Mouse (Mus musculus) intestine, embryonic 14.5 days (tissue): ENCODE data around the gene Prrt4. TPM values are rescaled to one million over a fixed set of nuclear protein-coding genes. Genes with fewer than 3 reads are reported as not detected.

Experiments
- ATAC-seq: fragments of 200-750 bp; cut with Nextera tagmentation; replicated peaks from 2 replicates; pipeline ENCODE4 v1.8.0; 2017; ENCODE audit warnings: low read depth, moderate number of reproducible peaks, moderate TSS enrichment, moderate library complexity; ENCODE audit not compliant: low FRiP score, low TSS enrichment
- DNase-seq: peaks from one replicate; pipeline ENCODE4 v3.0.0-alpha.2; 2018; ENCODE audit warnings: low spot score
- H3K27ac ChIP-seq: fragments of 300-500 bp; sonication (generic); 2 replicates; pipeline ENCODE4 v1.5.1; 2014; ENCODE audit warnings: low read depth, mild to moderate bottlenecking, control low read depth
- H3K27me3 ChIP-seq: fragments of 300-500 bp; sonication (generic); replicated peaks from 2 replicates; pipeline ENCODE4 v1.6.1; 2014; ENCODE audit warnings: low read length, control low read depth; ENCODE audit not compliant: control insufficient read depth, insufficient read depth
- H3K36me3 ChIP-seq: fragments of 300-500 bp; sonication (generic); 2 replicates; pipeline ENCODE4 v1.6.1; 2014; ENCODE audit warnings: low read length, control low read depth; ENCODE audit not compliant: control insufficient read depth, insufficient read depth
- H3K4me1 ChIP-seq: fragments of 300-500 bp; sonication (generic); replicated peaks from 2 replicates; pipeline ENCODE4 v1.6.1; 2014; ENCODE audit warnings: low read length, control low read depth, mixed read lengths; ENCODE audit not compliant: control insufficient read depth, insufficient read depth
- H3K4me2 ChIP-seq: fragments of 300-500 bp; sonication (generic); 2 replicates; pipeline ENCODE4 v1.6.1; 2014; ENCODE audit warnings: low read length
- H3K4me3 ChIP-seq: fragments of 300-500 bp; sonication (generic); 2 replicates; pipeline ENCODE4 v1.5.1; 2014; ENCODE audit warnings: low read depth, low read length, control low read depth, mixed read lengths
- H3K9ac ChIP-seq: fragments of 300-500 bp; sonication (generic); 2 replicates; pipeline ENCODE4 v1.6.1; 2014; ENCODE audit warnings: mild to moderate bottlenecking, low read length
- H3K9me3 ChIP-seq: fragments of 300-500 bp; sonication (generic); 2 replicates; pipeline ENCODE4 v1.6.1; 2016; ENCODE audit warnings: low read length, control low read depth; ENCODE audit not compliant: control insufficient read depth
- WGBS: fragments of 180-500 bp; shearing (Covaris S2); extraction: QIAGEN DNeasy Blood & Tissue Kit; methylation state at CpG from one replicate; pipeline ENCODE4 v1.1.7; 2014; 5-methylcytosine and 5-hydroxymethylcytosine counted together
- polyA plus RNA-seq: library from polyadenylated mRNA; unstranded; fragments of >200 nt; fragmentation: Nextera tagmentation; extraction: Ambion mirVana; gene quantifications from 2 replicates; pipeline ENCODE4 v1.2.1, GENCODE M21; 2014

The Prrt4 gene
- polyA plus RNA-seq, 1 experiment from 2014 or later = 0.78 TPM

DNA sequence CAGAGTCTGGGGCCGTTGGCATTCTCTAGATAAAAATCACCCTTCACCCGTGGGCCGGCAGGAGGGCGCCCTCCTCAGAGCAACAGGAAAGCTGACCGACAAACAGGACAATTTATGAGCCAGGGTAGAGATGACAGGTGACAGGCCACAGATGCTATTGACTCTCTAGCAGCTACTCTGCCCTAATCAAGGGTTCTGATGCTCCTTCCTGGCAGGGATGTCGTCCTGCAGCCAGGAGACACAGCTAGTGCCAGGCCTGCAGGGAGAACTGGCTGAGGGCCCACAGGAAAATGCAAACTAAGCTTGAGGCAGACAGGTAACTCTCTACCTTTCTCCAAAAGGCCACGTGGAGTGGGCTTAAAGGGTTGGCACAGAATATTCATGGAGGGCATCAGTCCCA is 31.8 kb upstream of the Prrt4 start:
- H3K4me1 ChIP-seq = peaks cover 28% of the 10 kb centered on the region
- H3K36me3 ChIP-seq = peaks cover 10% of the 10 kb centered on the region
- no peaks in the 10 kb centered on the region for H3K9me3 ChIP-seq
- DNase-seq = no peak
- peak overlapping the region; percentile 64; the same call in 1 of the 2 replicates for H3K27ac ChIP-seq
- H3K27me3 ChIP-seq = peaks cover 15% of the 10 kb centered on the region
- H3K9ac ChIP-seq = peak overlapping the region; percentile 66
- H3K4me3 ChIP-seq = peak overlapping the region; percentile 67
- no peak for ATAC-seq
- H3K4me2 ChIP-seq = peak overlapping the region; percentile 75
- WGBS = 19% methylated on average over 7 of the region's 7 CpGs

DNA sequence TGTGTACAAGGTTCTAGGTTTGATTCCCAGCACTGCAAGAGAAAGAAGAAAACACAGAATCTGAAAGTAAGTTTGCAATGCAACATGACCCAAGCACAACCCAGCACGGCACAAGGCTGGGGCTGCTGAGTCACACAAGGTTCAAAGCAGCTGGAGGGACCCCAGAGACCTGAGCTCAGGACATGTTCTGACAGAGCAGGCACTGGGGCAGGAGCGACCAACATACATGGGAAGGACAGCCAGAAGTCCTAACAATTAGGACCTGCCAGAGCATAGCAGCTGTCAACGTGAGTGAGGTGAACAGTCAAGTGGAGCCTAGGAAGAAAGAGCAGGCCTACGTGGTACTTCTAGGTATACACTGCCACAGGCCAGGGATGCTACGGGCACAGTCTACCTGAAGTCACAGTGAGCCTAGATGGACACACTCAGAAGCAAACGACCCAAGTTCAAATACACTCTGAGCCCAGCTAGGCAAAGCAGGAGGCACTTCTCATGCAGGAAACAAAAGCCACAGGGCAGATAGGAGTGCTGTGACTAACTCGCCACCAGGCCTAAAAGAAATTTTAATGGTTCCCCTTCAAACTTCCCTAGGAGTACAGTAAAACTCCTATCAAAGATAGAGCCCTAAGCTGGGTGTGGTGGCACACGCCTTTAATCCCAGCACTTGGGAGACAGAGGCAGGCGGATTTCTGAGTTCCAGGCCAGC is 31.0 kb upstream of the Prrt4 start:
- Histone ChIP-seq H3K4me3 (no peak overlapping the region), H3K9me3 (no peaks in the 10 kb centered on the region), H3K9ac (no peak overlapping the region), H3K36me3 (peaks cover 16% of the 10 kb centered on the region), H3K27me3 (peaks cover 13% of the 10 kb centered on the region), H3K27ac (no peak overlapping the region), H3K4me1 (peaks cover 26% of the 10 kb centered on the region), H3K4me2 (no peak overlapping the region)
- ATAC-seq (no peak), DNase-seq (no peak)
- WGBS = 84% methylated on average over 9 of the region's 9 CpGs

DNA sequence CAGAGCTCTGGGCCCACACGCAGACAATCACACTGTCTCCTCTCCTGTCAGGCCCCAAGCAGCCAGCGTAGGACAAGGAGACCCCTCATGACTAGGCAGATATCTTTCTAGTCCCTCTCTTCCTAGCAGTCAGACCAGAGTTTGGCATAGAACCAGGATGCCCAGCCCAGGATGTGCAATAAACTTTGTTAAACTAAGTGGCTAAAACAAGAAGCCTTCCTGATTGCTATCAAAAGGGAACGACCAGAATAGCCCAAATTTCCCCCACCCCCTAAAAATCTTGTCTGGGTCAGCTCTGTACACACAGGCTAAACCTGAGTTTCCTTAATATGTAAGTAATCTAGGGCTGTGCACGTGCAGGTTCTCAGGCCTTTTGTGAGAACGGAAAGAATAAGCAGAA is 28.8 kb upstream of the Prrt4 start:
- WGBS = 83% methylated on average over 5 of the region's 5 CpGs
- DNase-seq = peak; percentile 12
- no peak for ATAC-seq

DNA sequence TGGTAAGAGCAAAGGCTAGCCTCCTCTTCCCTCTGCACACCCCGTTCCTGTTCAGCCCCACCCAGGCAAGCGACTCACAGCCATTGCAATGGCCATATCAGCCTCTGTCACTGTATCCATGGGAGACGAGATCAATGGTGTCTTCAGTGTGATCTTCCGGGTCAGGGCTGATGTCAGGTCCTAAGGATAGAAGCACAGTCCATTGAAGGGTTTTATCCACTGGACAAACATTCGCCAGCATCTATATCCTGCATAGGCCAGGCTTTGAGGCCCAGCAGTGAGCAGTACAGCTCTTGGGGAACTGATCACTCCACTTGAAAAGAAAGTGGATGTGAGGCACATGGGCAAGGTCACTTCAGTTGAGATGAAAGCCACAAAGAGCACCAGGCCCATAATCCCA is 27.6 kb upstream of the Prrt4 start:
- 87% methylated on average over 5 of the region's 5 CpGs for WGBS
- Histone ChIP-seq H3K9me3 (no peaks in the 10 kb centered on the region), H3K27ac (no peak overlapping the region), H3K9ac (no peak overlapping the region), H3K4me2 (no peak overlapping the region), H3K4me1 (peaks cover 8% of the 10 kb centered on the region), H3K36me3 (peaks cover 41% of the 10 kb centered on the region), H3K27me3 (no peaks in the 10 kb centered on the region), H3K4me3 (no peak overlapping the region)
- DNase-seq (peak; percentile 24), ATAC-seq (no peak)

More for the DNA sequence above, 28.8 kb upstream of the Prrt4 start:
- Histone ChIP-seq H3K4me2 (no peak overlapping the region), H3K9ac (no peak overlapping the region), H3K36me3 (peaks cover 34% of the 10 kb centered on the region), H3K4me3 (no peak overlapping the region), H3K27me3 (no peaks in the 10 kb centered on the region), H3K9me3 (no peaks in the 10 kb centered on the region), H3K4me1 (peaks cover 12% of the 10 kb centered on the region), H3K27ac (no peak overlapping the region)

DNA sequence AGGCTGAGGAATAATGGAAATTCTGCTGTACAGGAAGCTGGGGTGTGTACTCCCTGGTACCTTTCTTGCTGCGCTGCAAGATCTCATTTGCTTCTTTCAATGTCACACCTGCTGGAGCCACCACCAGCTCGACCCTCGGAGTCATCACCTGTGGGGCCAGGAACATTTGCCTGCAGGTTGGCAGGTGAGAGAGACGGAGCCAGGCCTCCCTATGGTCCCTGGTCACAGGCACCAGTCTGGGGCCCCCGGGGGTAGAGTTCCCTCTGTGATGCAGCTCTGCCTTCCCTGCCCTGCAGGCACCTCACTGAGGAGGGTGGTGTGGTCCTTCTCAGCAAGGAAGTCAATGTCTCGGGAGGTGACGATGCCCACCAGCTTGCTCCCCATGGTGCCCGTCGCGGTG is 26.6 kb upstream of the Prrt4 start:
- no peaks in the 10 kb centered on the region for H3K9me3 ChIP-seq
- peaks cover 41% of the 10 kb centered on the region for H3K36me3 ChIP-seq
- H3K4me1 ChIP-seq = peaks cover 2% of the 10 kb centered on the region; the same call in 1 of the 2 replicates
- H3K27me3 ChIP-seq = no peaks in the 10 kb centered on the region
- 92% methylated on average over 10 of the region's 10 CpGs for WGBS
- ATAC-seq (no peak), DNase-seq (peak; percentile 38)
- no peak overlapping the region for H3K9ac ChIP-seq
- H3K27ac ChIP-seq = no peak overlapping the region
- H3K4me3 ChIP-seq = no peak overlapping the region
- no peak overlapping the region for H3K4me2 ChIP-seq

DNA sequence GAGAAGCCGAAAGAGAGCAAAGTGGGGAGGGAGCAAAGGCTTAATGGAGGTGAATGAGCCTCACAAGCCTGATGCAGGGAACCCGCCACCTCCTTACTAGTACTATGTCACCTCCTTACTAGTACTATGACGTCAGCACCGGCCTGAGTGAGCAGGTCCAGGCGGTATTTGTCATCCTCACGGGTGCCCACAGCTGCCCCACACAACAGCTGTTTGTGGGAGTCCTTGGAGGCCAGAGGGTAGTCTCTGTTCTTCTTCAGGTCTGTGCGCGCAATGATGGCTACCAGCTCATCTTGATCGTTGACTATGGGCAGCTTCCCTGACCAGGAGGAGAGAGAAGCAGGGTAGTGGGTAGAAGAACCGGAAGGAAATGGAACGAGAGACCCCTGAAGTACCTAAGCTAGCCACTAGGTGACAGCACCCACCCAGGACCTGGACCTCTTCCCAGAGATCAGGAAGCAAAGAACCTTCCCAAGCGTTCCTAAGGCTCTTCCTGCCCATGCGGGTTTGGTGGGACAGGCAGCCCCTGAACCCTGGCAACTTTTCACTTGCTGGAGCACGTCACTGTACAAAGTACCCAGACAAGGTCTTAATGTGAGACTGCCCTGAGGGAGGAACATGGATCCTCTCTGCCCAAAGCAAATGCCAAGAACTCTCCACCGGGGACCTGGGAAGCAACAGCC is 25.7 kb upstream of the Prrt4 start:
- H3K4me3 ChIP-seq = no peak overlapping the region
- ATAC-seq (0 out of 2 replicates have a peak, but pooled peaks have one; percentile 32), DNase-seq (peak; percentile 85)
- no peak overlapping the region for H3K9ac ChIP-seq
- no peak overlapping the region for H3K27ac ChIP-seq
- H3K4me1 ChIP-seq = no peaks in the 10 kb centered on the region
- peaks cover 41% of the 10 kb centered on the region for H3K36me3 ChIP-seq
- 54% methylated on average over 15 of the region's 15 CpGs for WGBS
- H3K4me2 ChIP-seq = no peak overlapping the region
- H3K27me3 ChIP-seq = no peaks in the 10 kb centered on the region
- H3K9me3 ChIP-seq = no peaks in the 10 kb centered on the region

DNA sequence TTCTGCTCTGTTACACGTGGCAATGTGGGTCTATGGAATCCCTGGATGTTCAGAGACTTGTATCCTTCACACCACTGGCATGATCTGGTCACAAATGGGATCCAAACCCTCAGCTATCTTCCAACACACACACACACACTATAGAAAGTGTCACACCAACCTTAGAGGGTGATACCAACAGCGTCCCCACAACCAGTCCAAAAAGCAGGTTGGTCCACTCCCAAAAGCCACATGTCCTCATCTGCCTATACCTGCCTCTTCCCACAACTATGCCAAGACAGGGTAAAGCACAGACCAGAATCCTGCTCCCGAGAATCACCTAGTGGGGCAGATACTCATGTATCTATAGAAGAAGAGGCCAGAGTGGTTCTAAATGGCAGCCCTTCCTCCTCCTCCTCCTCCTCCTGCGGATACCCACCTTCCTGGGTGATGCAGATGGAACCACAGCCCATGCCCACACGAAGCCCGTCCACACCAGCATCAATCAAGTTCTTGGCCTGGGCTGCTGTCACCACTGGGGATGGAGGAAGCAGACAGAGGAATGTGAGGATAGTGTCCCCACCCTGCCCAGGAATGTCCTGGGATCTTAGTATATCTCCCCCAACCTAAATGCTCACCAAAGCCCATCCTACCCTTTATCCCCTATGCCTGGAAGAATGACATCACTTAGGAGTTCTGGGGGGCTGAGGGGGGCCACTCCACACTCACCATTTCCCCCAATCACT is 24.6 kb upstream of the Prrt4 start:
- Histone ChIP-seq H3K4me3 (no peak overlapping the region), H3K9ac (no peak overlapping the region), H3K4me1 (no peaks in the 10 kb centered on the region), H3K27ac (no peak overlapping the region), H3K36me3 (peaks cover 41% of the 10 kb centered on the region), H3K27me3 (no peaks in the 10 kb centered on the region), H3K4me2 (no peak overlapping the region), H3K9me3 (no peaks in the 10 kb centered on the region)
- 85% methylated on average over 6 of the region's 6 CpGs for WGBS
- ATAC-seq = no peak
- DNase-seq = peak; percentile 38

DNA sequence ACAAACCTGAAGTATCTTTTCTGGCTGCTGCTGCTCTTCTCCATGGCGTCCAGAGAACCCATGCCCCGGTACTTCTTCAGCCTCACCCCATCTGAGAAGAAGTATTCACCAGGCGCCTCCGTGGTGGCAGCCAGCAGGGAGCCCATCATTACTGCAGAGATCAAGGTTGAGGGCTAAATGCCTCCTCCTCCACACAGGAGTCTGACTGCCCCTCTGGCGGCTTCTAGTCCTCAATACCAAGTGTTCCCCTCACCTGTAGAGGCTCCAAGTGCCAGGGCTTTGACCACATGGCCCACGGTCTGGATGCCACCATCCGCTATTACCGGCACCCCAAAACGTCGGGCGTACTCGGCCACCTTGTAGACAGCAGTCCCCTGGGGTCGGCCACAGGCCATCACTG is 23.7 kb upstream of the Prrt4 start:
- 91% methylated on average over 13 of the region's 13 CpGs for WGBS

More for the DNA sequence above, 23.7 kb upstream of the Prrt4 start:
- H3K4me1 ChIP-seq = no peaks in the 10 kb centered on the region
- no peaks in the 10 kb centered on the region for H3K27me3 ChIP-seq
- DNase-seq = no peak
- no peak overlapping the region for H3K4me3 ChIP-seq
- no peaks in the 10 kb centered on the region for H3K9me3 ChIP-seq
- no peak overlapping the region for H3K9ac ChIP-seq
- H3K27ac ChIP-seq = no peak overlapping the region
- no peak for ATAC-seq
- no peak overlapping the region for H3K4me2 ChIP-seq
- peaks cover 41% of the 10 kb centered on the region for H3K36me3 ChIP-seq
